Mouse (Mus musculus): Measurements from ENCODE around the gene Spcs2.

The Spcs2 gene

DNA sequence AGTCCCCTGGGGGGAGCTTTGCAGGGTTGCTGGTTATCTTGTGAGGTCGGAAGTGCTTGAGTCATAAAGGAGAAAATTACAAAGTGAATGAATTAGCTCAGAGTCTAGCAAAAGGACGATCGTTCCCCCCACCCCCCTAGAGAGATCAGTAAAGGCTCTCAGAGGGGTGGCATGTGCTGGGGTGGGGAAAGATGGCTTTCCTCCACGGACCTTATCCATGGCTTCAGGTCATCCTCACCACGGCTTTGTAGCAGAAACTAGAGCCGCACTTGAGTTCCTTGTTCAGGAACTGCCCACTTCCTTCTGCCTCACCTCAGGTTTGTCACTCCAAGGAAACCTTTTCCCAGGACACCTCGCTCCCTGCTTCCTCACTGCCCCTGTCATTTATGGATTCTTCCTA, at the start of gene Spcs2:
Gene Spcs2, minus strand, starts transcription at position 101 of the 400 bp plus-strand sequence.
- no peak for DNase-seq

DNA sequence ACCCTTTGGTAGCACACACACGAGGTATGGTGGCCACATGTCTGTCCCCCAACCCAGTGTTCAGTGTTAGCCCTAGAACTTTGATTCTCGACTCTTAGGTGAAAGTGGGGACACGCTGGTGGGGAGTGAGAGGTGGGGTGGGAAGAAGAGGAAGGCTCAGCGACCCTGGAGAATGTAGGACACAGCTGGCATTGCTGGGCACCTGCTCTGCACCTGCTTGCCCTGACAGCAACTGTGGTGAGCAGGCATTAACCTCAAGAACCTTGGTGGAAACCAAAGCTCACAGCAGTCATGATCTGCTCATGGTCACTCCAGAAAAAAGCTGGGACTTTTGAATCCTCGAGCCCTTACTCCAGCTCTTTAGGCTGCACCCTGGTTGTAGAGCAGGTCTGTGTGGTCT, 47.8 kb upstream of the Spcs2 start:
- DNase-seq, result no peak

GRCm38 (mm10) chr7:99907463-99907862, 44.2 kb upstream of the Spcs2 start:
- DNase-seq, result no peak

GRCm38 (mm10) chr7:99906346-99906745, 43.1 kb upstream of the Spcs2 start:
- no peak for DNase-seq

DNA sequence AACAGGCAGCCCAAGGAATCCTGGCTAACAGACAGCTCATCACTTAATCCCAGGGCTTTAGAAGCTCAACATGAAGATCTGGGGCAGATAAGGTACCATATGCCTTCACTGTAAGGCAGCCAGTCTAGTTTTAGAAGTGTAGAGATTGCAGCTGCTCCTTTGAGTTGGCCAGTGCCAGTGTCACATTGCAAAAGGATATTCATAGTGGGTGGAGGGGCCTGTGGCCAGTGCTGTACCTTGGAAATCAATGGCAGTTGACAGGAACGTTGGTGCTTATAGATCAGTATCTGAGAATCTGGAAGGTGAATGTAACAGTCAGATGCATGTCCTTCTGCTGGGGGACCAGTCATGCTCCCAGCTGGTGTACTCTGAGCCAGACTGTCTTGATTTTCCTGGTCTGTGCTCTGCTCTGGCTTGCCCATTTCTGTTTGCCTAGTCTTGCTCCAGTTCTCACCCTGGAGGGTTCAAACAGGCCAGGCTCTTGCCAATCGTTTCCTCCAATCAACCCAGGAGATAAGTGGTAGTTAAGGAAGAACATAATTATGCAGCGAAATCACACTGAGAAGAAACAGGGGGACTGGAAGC, 41.3 kb upstream of the Spcs2 start:
- no peak for DNase-seq

DNA sequence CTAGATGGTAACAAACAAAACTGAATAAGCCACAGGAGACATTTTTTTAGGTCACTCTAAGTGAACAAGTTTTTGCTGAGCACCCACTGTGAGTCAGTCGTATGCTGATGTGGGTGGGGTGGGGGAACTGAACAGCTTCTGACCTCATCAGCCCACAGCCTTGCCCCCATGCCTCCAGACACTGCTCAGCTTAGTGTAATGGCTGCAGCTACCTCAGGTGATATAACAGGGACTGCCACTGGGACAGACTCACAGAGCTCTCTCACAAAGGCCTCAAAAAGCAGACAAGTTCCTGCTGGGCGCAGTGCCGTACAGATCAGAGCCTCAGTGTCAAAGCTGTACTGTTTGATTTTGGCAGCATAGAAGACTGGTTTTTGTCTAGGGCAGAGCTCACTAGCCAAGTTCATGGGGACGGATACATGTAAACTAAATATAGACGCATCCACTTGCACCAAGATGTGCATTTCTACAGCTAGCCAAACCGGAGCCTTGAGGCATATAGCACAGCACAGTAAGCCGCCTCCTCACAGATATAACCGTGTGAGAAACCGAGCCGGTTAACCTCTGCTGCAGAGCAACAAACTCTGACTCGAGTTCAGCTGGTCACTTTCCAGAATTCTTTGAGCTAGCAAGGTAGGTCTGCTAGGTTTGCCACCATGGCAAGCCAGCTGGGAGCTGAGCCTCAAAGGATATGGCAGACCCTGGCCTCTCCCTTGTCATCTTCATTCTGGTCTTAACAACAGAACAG, 39.8 kb upstream of the Spcs2 start:
- no peak for DNase-seq

DNA sequence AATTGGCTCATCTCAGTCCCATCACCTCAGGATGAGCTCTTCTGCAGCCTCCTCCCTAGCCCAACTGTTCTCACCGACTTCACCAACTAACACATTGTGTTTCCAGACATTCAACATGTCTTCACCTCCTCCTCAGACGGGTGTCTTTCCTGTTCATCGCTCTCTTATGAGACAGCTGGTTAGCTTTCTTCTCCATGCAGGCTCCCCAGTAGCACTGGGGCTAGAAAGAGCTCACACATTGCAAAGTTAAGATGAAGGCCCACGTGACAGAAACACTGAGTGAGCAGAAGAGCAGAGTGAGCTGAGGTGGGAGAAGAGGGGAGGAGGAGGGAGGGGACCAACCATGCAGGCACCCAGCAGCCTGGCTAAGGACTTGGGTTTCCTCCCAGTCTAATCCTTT, 38.9 kb upstream of the Spcs2 start:
- DNase-seq, result no peak

- DNase-seq, result no peak
These were observed 33.6 kb upstream of the Spcs2 start for GRCm38 (mm10) chr7:99896905-99897304.

- DNase-seq, result no peak
These were observed 31.2 kb upstream of the Spcs2 start for GRCm38 (mm10) chr7:99894478-99894877.

DNA sequence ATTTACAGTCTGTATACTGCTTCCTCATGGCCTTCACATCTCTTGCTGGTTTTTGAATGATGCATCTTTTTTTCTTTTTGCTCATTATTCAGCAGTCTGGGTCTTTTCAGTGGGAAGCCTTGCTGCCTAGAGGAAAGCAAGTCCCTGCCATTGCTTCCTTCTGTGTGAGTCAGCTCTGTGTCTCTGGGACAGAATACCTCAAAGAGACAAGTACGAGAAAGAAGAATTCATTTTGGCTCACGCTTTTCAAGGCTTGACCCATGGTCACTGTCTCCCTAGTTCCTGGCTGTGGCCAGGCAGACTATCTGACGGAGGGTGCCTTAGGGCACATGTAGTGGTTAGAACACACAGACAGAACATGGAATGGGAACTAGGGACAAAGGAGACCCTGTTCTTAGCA, 30.7 kb upstream of the Spcs2 start:
- no peak for DNase-seq

DNA sequence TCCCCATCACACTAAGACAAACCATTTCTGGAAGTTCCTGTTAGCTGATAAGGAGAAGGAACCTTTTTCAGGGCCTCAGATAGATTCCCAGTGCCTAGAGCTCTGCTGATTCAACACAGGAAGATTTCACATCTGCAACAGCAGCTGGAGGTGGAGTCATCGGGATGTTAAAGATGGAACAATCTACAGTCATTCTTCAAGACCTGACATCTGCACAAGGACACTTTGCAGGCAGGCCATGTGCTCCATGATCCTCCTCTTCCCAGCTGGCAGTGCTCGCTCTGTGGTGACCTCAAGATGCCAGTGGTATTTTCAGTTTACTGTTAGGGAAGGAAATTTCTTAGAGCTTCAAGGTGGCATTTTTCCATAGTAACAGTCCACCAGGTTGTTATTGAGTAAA, 29.1 kb upstream of the Spcs2 start:
- no peak for DNase-seq

GRCm38 (mm10) chr7:99891471-99891870, 28.2 kb upstream of the Spcs2 start:
- DNase-seq, result no peak

GRCm38 (mm10) chr7:99890168-99890755, 27.0 kb upstream of the Spcs2 start:
- no peak for DNase-seq

DNA sequence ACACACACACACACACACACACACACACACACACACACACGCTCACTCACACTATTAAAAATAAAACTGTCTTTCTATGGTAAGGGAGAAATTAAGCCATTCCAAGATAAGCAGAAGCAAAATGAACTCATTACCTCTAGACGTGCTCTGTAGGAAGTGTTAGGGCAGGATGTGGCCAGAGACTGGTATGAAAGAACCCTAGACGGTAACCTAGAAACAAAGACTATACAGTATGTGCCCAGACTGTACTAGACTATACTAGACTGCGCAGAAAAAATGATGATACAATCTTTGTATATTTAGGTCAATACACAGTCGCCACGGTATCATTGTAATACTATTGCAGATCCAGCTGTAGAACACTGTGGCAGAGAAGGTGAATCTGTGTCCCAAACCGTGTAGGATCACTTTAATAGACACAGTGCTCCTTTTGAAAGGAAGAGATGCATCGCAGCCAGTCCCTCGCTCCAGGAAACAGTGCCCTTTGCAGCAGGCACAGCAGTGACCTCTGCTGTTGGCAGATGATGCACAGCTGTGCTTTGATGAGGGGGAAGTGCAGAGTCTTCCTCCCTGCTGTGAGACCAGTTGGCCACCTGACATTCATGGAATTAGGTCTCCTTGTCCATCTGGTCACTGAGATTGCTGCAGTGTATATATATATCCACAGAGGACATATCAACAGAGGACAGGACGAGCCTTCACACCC, 26.1 kb upstream of the Spcs2 start:
- peak; percentile 62 for DNase-seq

GRCm38 (mm10) chr7:99887743-99888142, 24.5 kb upstream of the Spcs2 start:
- DNase-seq, result no peak

DNA sequence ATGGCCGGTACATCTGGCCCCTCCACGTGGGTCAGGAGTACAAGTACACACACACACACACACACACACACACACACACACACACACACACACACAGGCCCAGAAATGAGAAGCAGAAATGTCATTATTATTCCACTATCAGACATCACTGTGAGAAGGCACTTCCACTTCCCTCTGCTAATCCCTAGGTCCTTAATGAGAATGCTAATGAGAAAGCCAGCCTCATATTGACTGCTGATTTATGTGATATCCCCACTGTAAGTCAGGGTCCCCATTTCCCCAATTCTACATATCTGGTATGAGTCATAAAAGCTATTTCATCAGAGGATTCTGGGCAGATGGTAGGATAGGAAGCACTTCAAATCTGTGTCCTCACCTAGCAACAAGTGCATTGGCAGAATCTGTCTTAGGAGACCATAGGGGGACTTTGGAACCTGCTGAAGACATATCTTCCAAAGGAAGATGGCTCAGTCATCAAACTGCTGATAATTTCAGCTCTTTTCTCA, 24.0 kb upstream of the Spcs2 start:
- DNase-seq, result no peak

DNA sequence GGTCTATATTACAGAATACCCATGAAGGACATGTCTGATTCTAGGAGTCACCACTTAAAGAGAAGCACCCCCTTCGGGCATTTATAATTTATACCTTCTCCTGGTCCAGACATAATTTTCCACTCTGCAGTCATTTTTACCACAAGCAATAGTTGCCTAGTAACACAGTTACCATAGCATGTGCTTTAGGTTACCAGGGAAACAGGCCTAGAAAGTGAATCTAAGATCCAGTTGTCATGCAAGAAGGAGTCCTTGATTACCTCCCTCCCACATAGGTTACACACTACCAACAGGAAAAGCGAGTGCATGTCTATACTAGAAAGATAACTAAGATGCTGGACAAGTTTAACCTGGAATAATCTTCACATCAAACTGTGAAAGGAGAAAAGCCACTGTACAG, 15.0 kb upstream of the Spcs2 start:
- DNase-seq, result no peak

DNA sequence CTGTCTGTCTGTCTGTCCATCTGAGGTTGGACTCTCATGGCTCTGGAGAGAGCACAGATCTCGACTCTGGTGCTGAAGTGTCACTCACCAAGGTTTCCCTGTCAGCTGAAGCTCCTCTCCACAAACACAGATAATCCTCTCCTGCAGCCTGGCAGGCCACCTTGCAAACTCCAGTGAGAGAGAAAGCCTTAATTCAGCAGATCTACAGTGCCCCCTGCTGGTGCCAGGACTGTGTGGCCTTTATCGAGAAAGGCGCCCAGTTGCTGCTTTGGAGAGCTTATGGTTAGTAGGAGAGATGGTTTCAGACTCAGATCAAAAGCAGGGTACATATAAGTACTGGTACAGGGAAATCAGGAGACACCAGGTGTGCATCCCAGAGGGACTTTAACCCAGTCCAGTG, 13.1 kb upstream of the Spcs2 start:
- peak; percentile 86 for DNase-seq

DNA sequence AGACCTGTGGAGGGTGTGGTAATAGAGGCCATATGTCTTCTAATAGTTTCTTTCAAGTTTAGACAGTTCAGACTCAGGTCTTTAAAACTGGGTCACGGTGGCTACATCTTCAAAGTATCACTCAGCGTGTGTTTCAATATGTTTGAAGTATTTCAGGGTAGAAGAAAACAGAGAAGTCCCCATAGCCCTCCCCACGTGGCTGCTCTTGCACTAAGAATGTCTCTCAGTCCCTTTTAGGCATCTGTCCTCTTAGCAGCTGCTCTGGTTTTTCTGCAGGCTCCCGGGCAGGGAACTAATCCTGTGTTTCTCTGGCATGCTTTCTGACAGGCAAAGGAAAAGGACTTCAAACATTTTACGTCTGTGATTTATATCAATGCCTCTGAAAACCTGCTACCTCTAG, 12.6 kb upstream of the Spcs2 start:
- DNase-seq, result no peak

DNA sequence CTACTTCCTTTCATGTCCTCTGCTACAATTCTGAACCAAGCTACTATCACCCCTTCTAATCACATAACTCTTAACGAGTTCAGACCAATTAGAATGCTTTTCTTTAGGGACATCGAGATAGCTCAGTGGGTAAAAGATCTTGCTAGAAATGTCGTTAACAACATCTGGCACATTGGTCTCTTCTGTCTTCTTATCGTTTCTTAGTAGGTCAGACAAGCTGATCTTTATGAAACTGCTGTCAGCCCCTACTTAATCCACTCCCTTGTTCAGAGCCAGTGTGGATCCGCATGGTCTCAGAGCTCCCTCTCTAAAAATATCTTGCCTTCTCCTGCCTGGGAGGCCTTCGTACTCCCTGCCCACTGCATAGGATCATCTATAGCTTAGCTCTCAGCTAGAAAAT, 10.7 kb upstream of the Spcs2 start:
- DNase-seq, result no peak

DNA sequence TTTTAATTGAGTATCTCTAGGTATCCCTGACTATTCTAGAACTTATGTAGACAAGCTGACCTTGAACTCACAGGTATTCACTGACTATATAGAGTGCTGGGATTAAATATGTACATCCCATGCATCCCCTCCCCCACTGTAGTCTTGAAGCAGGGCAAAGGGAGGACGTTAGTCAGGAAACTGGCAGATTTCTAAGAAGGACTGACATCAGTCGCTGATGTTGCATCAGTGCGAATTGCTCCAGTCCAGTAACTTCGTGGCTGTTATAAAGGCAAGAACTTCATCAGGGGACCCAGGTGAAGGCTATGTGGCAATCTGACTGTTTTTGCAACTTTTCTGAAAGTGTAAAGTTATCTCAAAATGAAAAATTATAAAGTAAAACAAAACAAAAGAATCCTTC, 6.0 kb upstream of the Spcs2 start:
- DNase-seq, result no peak

GRCm38 (mm10) chr7:99865219-99865618, 2.0 kb upstream of the Spcs2 start:
- DNase-seq, result no peak

- DNase-seq, result no peak
These were observed 1.2 kb upstream of the Spcs2 start for GRCm38 (mm10) chr7:99864241-99865028.

All from lung, postnatal 10 days (tissue).